In genomic region chr8:110764671-110765070, GRCm38 (mm10) we compare ENCODE assay signal across 18 mouse cellular contexts. TPM values are rescaled to one million over a fixed set of nuclear protein-coding genes. Genes with fewer than 3 reads are reported as not detected.
DNase-seq lines count a peak whose midpoint lies in the region; ATAC-seq and TF ChIP-seq lines count a peak whose summit lies in the region.
"Had no signal": no experiment of that assay in that cellular context is flagged by ENCODE, and none has a peak within 500 bp of the region (broad histone marks: within the 10 kb centered on the region; RNA-seq: fewer than 3 reads in every experiment).

No protein-coding gene starts in this region.

- DNase-seq in cerebellum, adult 18-20 months, result peak; percentile 38 to 56
- peak; percentile 41 for DNase-seq in layer of hippocampus, adult 11-12 months (ENCODE audit: low spot score)
- DNase-seq in layer of hippocampus, postnatal 14 days (ENCODE audit: low spot score in 2 of 2), result no peak
- peak; percentile 58 for DNase-seq in brain, embryonic 14.5 days (ENCODE audit: low read depth)
- DNase-seq in cerebellum, postnatal 25 days, result peak; percentile 29 to 43
- no peak for DNase-seq in B cell, adult 2 months
- DNase-seq: adrenal gland, adult 8-10 months; adrenal gland, postnatal 36 days; gastrocnemius, postnatal 10 days; heart, adult 18-20 months; heart, postnatal 10 days; heart, postnatal 4 days; kidney, adult 8-10 months had no signal

- TF ChIP-seq POLR2A in brain, embryonic 14.5 days (IDR thresholded peaks at IDR 0.05; ENCODE audit: borderline replicate concordance, extremely low read depth, insufficient read depth, insufficient read length, poor library complexity, severe bottlenecking), result no peak

- no peak for TF ChIP-seq CTCF in brain, embryonic 14.5 days (IDR thresholded peaks at IDR 0.05; ENCODE audit: borderline replicate concordance, extremely low read depth, insufficient read depth, insufficient read length)

- ATAC-seq in cerebellum, adult (ENCODE audit: insufficient number of reproducible peaks, low FRiP score, low TSS enrichment), result no peak
- ATAC-seq: hindbrain, embryonic 16.5 days; inflammation-experienced regulatory T-cells, adult 6 months; intestine, postnatal 0 days had no signal

RNA-seq across cellular contexts. Expression of gene Il34, which starts 41.1 kb away (rescaled TPM):
- 10 to 100 TPM; 65.2 to 75.8 TPM for total RNA-seq in layer of hippocampus, postnatal 14 days (2021)
- polyA plus RNA-seq in brain, embryonic 14.5 days (2012; rRNA removed), result 3.1 and 3.9 TPM in 2 replicates
- polyA plus RNA-seq: heart, embryonic 10.5 days; inflammation-experienced regulatory T-cells, adult 6 months had no signal

RNA-seq across cellular contexts. Expression of gene Mtss1l, which starts 43.4 kb away (rescaled TPM):
- total RNA-seq in layer of hippocampus, postnatal 14 days (2021), result 100 to 1,000 TPM; 220 to 233 TPM
- 117 and 189 TPM in 2 replicates for polyA plus RNA-seq in brain, embryonic 14.5 days (2012; rRNA removed)

Comparison
In these comparisons a context has a peak if more than half of its experiments do, and no peak if none do; other contexts are left out.
1. DNase-seq: peak in cerebellum, adult 18-20 months (2 of 2), layer of hippocampus, adult 11-12 months (single experiment), brain, embryonic 14.5 days (single experiment) and cerebellum, postnatal 25 days (2 of 2); none in layer of hippocampus, postnatal 14 days (0 of 2) and B cell, adult 2 months (0 of 2).